Mouse (Mus musculus): ENCODE results near the gene Mrpl38. TPM values are rescaled to one million over a fixed set of nuclear protein-coding genes. Genes with fewer than 3 reads are reported as not detected.
"Not testable (repeated sequence)": the region's sequence is repeated elsewhere in the genome, so short reads cannot be mapped to it uniquely, and the experiment has no call there.

Gene Mrpl38
- polyA plus RNA-seq, 1 experiment from 2014 or later: 79.8 TPM

- no peak overlapping the region for H3K4me3 ChIP-seq
- no peak overlapping the region for H3K9ac ChIP-seq
- WGBS: 93% methylated on average over 15 of the region's 15 CpGs
- H3K9me3 ChIP-seq (replicated peaks): no peaks in the 10 kb centered on the region
- no peak overlapping the region for H3K4me2 ChIP-seq
- peaks cover 25% of the 10 kb centered on the region for H3K4me1 ChIP-seq
- H3K27ac ChIP-seq: no peak overlapping the region
- peaks cover 3% of the 10 kb centered on the region; the same call in 1 of the 2 replicates for H3K36me3 ChIP-seq (ENCODE audit: poor library complexity, severe bottlenecking)
- no peaks in the 10 kb centered on the region for H3K27me3 ChIP-seq
- ATAC-seq: no peak
Observed at GRCm38 (mm10) chr11:116126261-116126660, 12.4 kb downstream of the Mrpl38 start.

- ATAC-seq; H3K27ac ChIP-seq; H3K27me3 ChIP-seq; H3K4me1 ChIP-seq; H3K9me3 ChIP-seq (replicated peaks); H3K4me2 ChIP-seq; H3K4me3 ChIP-seq; H3K9ac ChIP-seq; H3K36me3 ChIP-seq (ENCODE audit: poor library complexity, severe bottlenecking): not testable (repeated sequence)
- WGBS: 93% methylated on average over 8 of the region's 8 CpGs
Observed at GRCm38 (mm10) chr11:116121731-116122245, 16.9 kb downstream of the Mrpl38 start.

- H3K4me2 ChIP-seq: no peak overlapping the region
- no peaks in the 10 kb centered on the region for H3K36me3 ChIP-seq (ENCODE audit: poor library complexity, severe bottlenecking)
- no peak overlapping the region for H3K9ac ChIP-seq
- H3K9me3 ChIP-seq (replicated peaks): no peaks in the 10 kb centered on the region
- H3K27ac ChIP-seq: no peak overlapping the region
- no peak for ATAC-seq
- H3K4me1 ChIP-seq: no peaks in the 10 kb centered on the region
- peaks cover 6% of the 10 kb centered on the region; the same call in 1 of the 2 replicates for H3K27me3 ChIP-seq
- no peak overlapping the region for H3K4me3 ChIP-seq
Observed at GRCm38 (mm10) chr11:116117819-116118218, 20.8 kb downstream of the Mrpl38 start.

GRCm38 (mm10) chr11:116117241-116117640 is 21.4 kb downstream of the Mrpl38 start:
- WGBS: 77% methylated on average over 12 of the region's 12 CpGs

GRCm38 (mm10) chr11:116111611-116112203 is 27.0 kb downstream of the Mrpl38 start:
- no peak overlapping the region for H3K4me2 ChIP-seq
- no peak for ATAC-seq
- no peaks in the 10 kb centered on the region for H3K36me3 ChIP-seq (ENCODE audit: poor library complexity, severe bottlenecking)
- H3K9ac ChIP-seq: no peak overlapping the region
- H3K9me3 ChIP-seq (replicated peaks): no peaks in the 10 kb centered on the region
- WGBS: 83% methylated on average over 19 of the region's 19 CpGs
- H3K27ac ChIP-seq: no peak overlapping the region
- peaks cover 26% of the 10 kb centered on the region for H3K4me1 ChIP-seq
- no peak overlapping the region for H3K4me3 ChIP-seq
- H3K27me3 ChIP-seq: peaks cover 63% of the 10 kb centered on the region

More at GRCm38 (mm10) chr11:116117241-116117640, 21.4 kb downstream of the Mrpl38 start:
- no peaks in the 10 kb centered on the region for H3K9me3 ChIP-seq (replicated peaks)
- no peak overlapping the region for H3K4me3 ChIP-seq
- no peak for ATAC-seq
- H3K9ac ChIP-seq: no peak overlapping the region
- peaks cover 8% of the 10 kb centered on the region for H3K27me3 ChIP-seq
- H3K4me1 ChIP-seq: no peaks in the 10 kb centered on the region
- H3K27ac ChIP-seq: no peak overlapping the region
- H3K36me3 ChIP-seq (ENCODE audit: poor library complexity, severe bottlenecking): no peaks in the 10 kb centered on the region
- no peak overlapping the region for H3K4me2 ChIP-seq

GRCm38 (mm10) chr11:116111067-116111466 is 27.6 kb downstream of the Mrpl38 start:
- Histone ChIP-seq H3K4me1 (peaks cover 32% of the 10 kb centered on the region), H3K4me3 (no peak overlapping the region), H3K36me3 (ENCODE audit: poor library complexity, severe bottlenecking) (no peaks in the 10 kb centered on the region), H3K9ac (no peak overlapping the region), H3K27ac (no peak overlapping the region), H3K27me3 (peaks cover 70% of the 10 kb centered on the region), H3K9me3 (replicated peaks) (no peaks in the 10 kb centered on the region), H3K4me2 (no peak overlapping the region)
- no peak for ATAC-seq
- 82% methylated on average over 4 of the region's 4 CpGs for WGBS

- Histone ChIP-seq H3K4me1 (peaks cover 34% of the 10 kb centered on the region), H3K9ac (no peak overlapping the region), H3K4me2 (peak overlapping the region; percentile 53), H3K27ac (no peak overlapping the region), H3K27me3 (peaks cover 75% of the 10 kb centered on the region), H3K9me3 (replicated peaks) (no peaks in the 10 kb centered on the region), H3K4me3 (peak overlapping the region; percentile 33), H3K36me3 (ENCODE audit: poor library complexity, severe bottlenecking) (no peaks in the 10 kb centered on the region)
- WGBS: 42% methylated on average over 10 of the region's 10 CpGs
- no peak for ATAC-seq
Observed at GRCm38 (mm10) chr11:116110540-116110939, 28.1 kb downstream of the Mrpl38 start.

GRCm38 (mm10) chr11:116110131-116110530 is 28.5 kb downstream of the Mrpl38 start:
- Histone ChIP-seq H3K27me3 (peaks cover 77% of the 10 kb centered on the region), H3K36me3 (ENCODE audit: poor library complexity, severe bottlenecking) (no peaks in the 10 kb centered on the region), H3K9me3 (replicated peaks) (no peaks in the 10 kb centered on the region), H3K4me3 (peak overlapping the region; percentile 33), H3K9ac (peak overlapping the region; percentile 39), H3K4me2 (peak overlapping the region; percentile 53), H3K4me1 (peaks cover 34% of the 10 kb centered on the region), H3K27ac (no peak overlapping the region)
- no peak for ATAC-seq
- 3% methylated on average over 35 of the region's 35 CpGs for WGBS

GRCm38 (mm10) chr11:116109441-116110081 is 29.1 kb downstream of the Mrpl38 start:
- Histone ChIP-seq H3K4me1 (peaks cover 34% of the 10 kb centered on the region), H3K36me3 (ENCODE audit: poor library complexity, severe bottlenecking) (no peaks in the 10 kb centered on the region), H3K27ac (no peak overlapping the region), H3K27me3 (peaks cover 77% of the 10 kb centered on the region), H3K4me2 (peak overlapping the region; percentile 53), H3K4me3 (peak overlapping the region; percentile 33), H3K9ac (peak overlapping the region; percentile 39), H3K9me3 (replicated peaks) (no peaks in the 10 kb centered on the region)
- ATAC-seq: no peak
- WGBS: 2% methylated on average over 57 of the region's 70 CpGs

- no peaks in the 10 kb centered on the region for H3K36me3 ChIP-seq (ENCODE audit: poor library complexity, severe bottlenecking)
- H3K4me2 ChIP-seq: peak overlapping the region; percentile 53
- H3K4me3 ChIP-seq: peak overlapping the region; percentile 33
- no peaks in the 10 kb centered on the region for H3K9me3 ChIP-seq (replicated peaks)
- H3K4me1 ChIP-seq: peaks cover 44% of the 10 kb centered on the region
- no peak overlapping the region; the same call in 1 of the 2 replicates for H3K9ac ChIP-seq
- no peak for ATAC-seq
- 4% methylated on average over 23 of the region's 23 CpGs for WGBS
- H3K27ac ChIP-seq: no peak overlapping the region
- peaks cover 77% of the 10 kb centered on the region for H3K27me3 ChIP-seq
Observed at GRCm38 (mm10) chr11:116108464-116109137, 30.1 kb downstream of the Mrpl38 start.

- WGBS: 10% methylated on average over 19 of the region's 19 CpGs
- no peak overlapping the region for H3K4me2 ChIP-seq
- H3K9me3 ChIP-seq (replicated peaks): no peaks in the 10 kb centered on the region
- no peak for ATAC-seq
- no peak overlapping the region for H3K9ac ChIP-seq
- H3K36me3 ChIP-seq (ENCODE audit: poor library complexity, severe bottlenecking): no peaks in the 10 kb centered on the region
- H3K4me1 ChIP-seq: peaks cover 50% of the 10 kb centered on the region
- H3K4me3 ChIP-seq: no peak overlapping the region
- H3K27ac ChIP-seq: no peak overlapping the region
- H3K27me3 ChIP-seq: peaks cover 72% of the 10 kb centered on the region
Observed at GRCm38 (mm10) chr11:116107777-116108285, 30.8 kb downstream of the Mrpl38 start.

All from forebrain, embryonic 13.5 days (tissue).